In the genomic region with DNA sequence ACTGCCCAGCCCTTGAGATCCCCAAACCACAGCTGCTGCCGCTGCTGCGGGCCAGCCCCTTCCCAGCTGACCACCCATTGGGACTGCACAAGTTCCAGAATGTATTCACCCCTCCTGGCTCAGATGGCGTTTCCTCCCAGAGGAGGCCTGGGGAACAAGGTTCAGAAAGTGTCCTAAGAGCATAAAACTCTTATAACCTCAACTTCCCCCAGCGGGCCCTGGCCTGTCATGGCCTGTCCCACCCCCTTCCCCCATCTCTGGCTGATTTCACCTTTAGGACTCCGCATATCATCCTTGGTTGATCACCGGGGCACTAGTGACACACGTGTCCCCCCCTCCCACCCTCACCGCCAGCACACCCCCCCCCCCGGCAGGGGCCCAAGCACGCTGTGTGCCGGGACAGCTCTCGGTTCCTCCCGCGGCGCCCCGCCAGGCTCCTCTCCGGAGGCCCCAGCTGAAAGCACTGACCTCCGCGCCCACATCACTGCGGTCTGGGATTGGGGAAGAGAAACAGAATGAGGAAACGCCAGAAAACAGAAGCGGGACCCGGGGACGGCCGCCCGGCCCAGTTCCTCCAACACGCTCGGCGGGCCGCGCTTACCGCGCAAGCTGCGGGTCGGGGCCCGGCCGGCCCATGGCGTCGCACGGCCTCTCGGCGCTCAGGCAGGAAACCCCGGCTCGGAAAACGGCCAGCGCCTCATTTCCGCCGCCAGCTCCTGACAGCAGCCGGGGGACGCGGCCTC, we compare ENCODE assay signal across 8 mouse cellular contexts. TPM values are rescaled to one million over a fixed set of nuclear protein-coding genes. Genes with fewer than 3 reads are reported as not detected.
DNase-seq lines count a peak whose midpoint lies in the region; ATAC-seq lines count a peak whose summit lies in the region.

No protein-coding gene starts in this region.

- peak overlapping the region; percentile 84 for H3K4me3 ChIP-seq in embryonic facial prominence, embryonic 15.5 days (replicated peaks)
- peak overlapping the region; percentile 67 for H3K4me3 ChIP-seq in hindbrain, embryonic 12.5 days
- H3K4me3 ChIP-seq in liver, embryonic 13.5 days (replicated peaks) = peak overlapping the region; percentile 88
- H3K4me3 ChIP-seq in neural tube, embryonic 12.5 days = peak overlapping the region; percentile 69

- H3K36me3 ChIP-seq in embryonic facial prominence, embryonic 15.5 days = no peaks in the 10 kb centered on the region
- H3K36me3 ChIP-seq in hindbrain, embryonic 12.5 days = no peaks in the 10 kb centered on the region
- H3K36me3 ChIP-seq in liver, embryonic 13.5 days = 0 out of 2 replicates have a peak, but pooled peaks cover 4% of the 10 kb centered on the region
- no peaks in the 10 kb centered on the region for H3K36me3 ChIP-seq in neural tube, embryonic 12.5 days

- DNase-seq in cerebellum, adult 11-12 months = peak; percentile 88
- DNase-seq in cerebellum, adult 9-11 months = no peak
- DNase-seq in 3T3-L1 (ENCODE audit: low read depth, low spot score) = peak; percentile 68
- no peak for DNase-seq in liver, embryonic 13.5 days
- DNase-seq in Muller cell, postnatal 12 days (ENCODE audit: inconsistent ontology term) = no peak

- no peaks in the 10 kb centered on the region for H3K9me3 ChIP-seq in embryonic facial prominence, embryonic 15.5 days (replicated peaks)
- no peaks in the 10 kb centered on the region for H3K9me3 ChIP-seq in hindbrain, embryonic 12.5 days (replicated peaks)
- H3K9me3 ChIP-seq in liver, embryonic 13.5 days (replicated peaks) = no peaks in the 10 kb centered on the region
- no peaks in the 10 kb centered on the region for H3K9me3 ChIP-seq in neural tube, embryonic 12.5 days

- under 1% methylated on average over 50 of the region's 51 CpGs for WGBS in embryonic facial prominence, embryonic 15.5 days
- WGBS in hindbrain, embryonic 12.5 days = under 1% methylated on average over 46 of the region's 51 CpGs
- WGBS in liver, embryonic 13.5 days (ENCODE audit: insufficient replicate concordance) = under 1% methylated on average over 39 of the region's 51 CpGs
- WGBS in neural tube, embryonic 12.5 days = under 1% methylated on average over 51 of the region's 51 CpGs

- peak; percentile 7; the same call in 1 of the 2 replicates for ATAC-seq in embryonic facial prominence, embryonic 15.5 days (ENCODE audit: insufficient number of reproducible peaks, low FRiP score, low TSS enrichment, low read depth)
- ATAC-seq in hindbrain, embryonic 12.5 days (ENCODE audit: low FRiP score) = peak; percentile 20; the same call in 1 of the 2 replicates
- ATAC-seq in liver, embryonic 13.5 days (ENCODE audit: low read depth) = peak; percentile 13
- 0 out of 2 replicates have a peak, but pooled peaks have one; percentile 10 for ATAC-seq in neural tube, embryonic 12.5 days (ENCODE audit: low FRiP score, low read depth)

- peak overlapping the region; percentile 93 for H3K4me2 ChIP-seq in embryonic facial prominence, embryonic 15.5 days (replicated peaks)
- H3K4me2 ChIP-seq in hindbrain, embryonic 12.5 days (replicated peaks) = peak overlapping the region; percentile 95
- H3K4me2 ChIP-seq in liver, embryonic 13.5 days = peak overlapping the region; percentile 98
- peak overlapping the region; percentile 95 for H3K4me2 ChIP-seq in neural tube, embryonic 12.5 days (replicated peaks)

- H3K9ac ChIP-seq in embryonic facial prominence, embryonic 15.5 days = peak overlapping the region; percentile 75
- H3K9ac ChIP-seq in hindbrain, embryonic 12.5 days = peak overlapping the region; percentile 75
- peak overlapping the region; percentile 89 for H3K9ac ChIP-seq in liver, embryonic 13.5 days
- peak overlapping the region; percentile 64 for H3K9ac ChIP-seq in neural tube, embryonic 12.5 days

- H3K4me1 ChIP-seq in embryonic facial prominence, embryonic 15.5 days = peaks cover 62% of the 10 kb centered on the region
- peaks cover 62% of the 10 kb centered on the region for H3K4me1 ChIP-seq in hindbrain, embryonic 12.5 days
- peaks cover 79% of the 10 kb centered on the region for H3K4me1 ChIP-seq in liver, embryonic 13.5 days (replicated peaks)
- H3K4me1 ChIP-seq in neural tube, embryonic 12.5 days = peaks cover 59% of the 10 kb centered on the region

- H3K27me3 ChIP-seq in embryonic facial prominence, embryonic 15.5 days = no peaks in the 10 kb centered on the region
- H3K27me3 ChIP-seq in hindbrain, embryonic 12.5 days = peaks cover 50% of the 10 kb centered on the region
- peaks cover 14% of the 10 kb centered on the region for H3K27me3 ChIP-seq in liver, embryonic 13.5 days
- peaks cover 29% of the 10 kb centered on the region for H3K27me3 ChIP-seq in neural tube, embryonic 12.5 days (replicated peaks)

- H3K27ac ChIP-seq in embryonic facial prominence, embryonic 15.5 days (replicated peaks) = peak overlapping the region; percentile 78
- peak overlapping the region; percentile 70 for H3K27ac ChIP-seq in hindbrain, embryonic 12.5 days
- H3K27ac ChIP-seq in liver, embryonic 13.5 days = peak overlapping the region; percentile 90
- no peak overlapping the region for H3K27ac ChIP-seq in neural tube, embryonic 12.5 days

RNA-seq across cellular contexts. Expression of a gene that starts 1.3 kb away (rescaled TPM):
- 17.5 and 18.7 TPM in 2 replicates for polyA plus RNA-seq in embryonic facial prominence, embryonic 15.5 days (2015; fragmentation: Nextera tagmentation; extraction: Ambion mirVana)
- 11.4 and 12.1 TPM in 2 replicates for polyA plus RNA-seq in hindbrain, embryonic 12.5 days (2016; fragmentation: Nextera tagmentation; extraction: Ambion mirVana)
- polyA plus RNA-seq in liver, embryonic 13.5 days (2015; fragmentation: Nextera tagmentation; extraction: Ambion mirVana) = 6.1 TPM in 2 replicates
- 11.3 and 12.9 TPM in 2 replicates for polyA plus RNA-seq in neural tube, embryonic 12.5 days (2016; fragmentation: Nextera tagmentation; extraction: Ambion mirVana)

RNA-seq across cellular contexts. Expression of a gene that starts 12.7 kb away (rescaled TPM):
- polyA plus RNA-seq in embryonic facial prominence, embryonic 15.5 days (2015; fragmentation: Nextera tagmentation; extraction: Ambion mirVana) = 28.1 and 31.6 TPM in 2 replicates
- polyA plus RNA-seq in hindbrain, embryonic 12.5 days (2016; fragmentation: Nextera tagmentation; extraction: Ambion mirVana) = 48.1 and 50.5 TPM in 2 replicates
- 3.7 and 4.0 TPM in 2 replicates for polyA plus RNA-seq in liver, embryonic 13.5 days (2015; fragmentation: Nextera tagmentation; extraction: Ambion mirVana)
- polyA plus RNA-seq in neural tube, embryonic 12.5 days (2016; fragmentation: Nextera tagmentation; extraction: Ambion mirVana) = 47.1 and 49.8 TPM in 2 replicates

Comparison
In these comparisons a context has a peak if more than half of its experiments do, and no peak if none do; other contexts are left out.
1. DNase-seq: peak in cerebellum, adult 11-12 months (single experiment) and 3T3-L1 (single experiment); none in cerebellum, adult 9-11 months (single experiment), liver, embryonic 13.5 days (single experiment) and Muller cell, postnatal 12 days (single experiment).
2. Peak in every context shown above with its lines, with median percentiles within 50 percentile points of each other: ATAC-seq, H3K4me2 ChIP-seq, H3K4me3 ChIP-seq and H3K9ac ChIP-seq.